Mouse (Mus musculus): ENCODE results near the gene Usp32.

The Usp32 gene

GRCm38 (mm10) chr11:85126257-85127102 is 13.5 kb downstream of the Usp32 start:
- no peak for DNase-seq (ENCODE audit: extremely low spot score, low spot score)

- DNase-seq (ENCODE audit: extremely low spot score, low spot score) = no peak
Observed at GRCm38 (mm10) chr11:85123267-85123992, 16.5 kb downstream of the Usp32 start.

GRCm38 (mm10) chr11:85122073-85122472 is 17.9 kb downstream of the Usp32 start:
- no peak for DNase-seq (ENCODE audit: extremely low spot score, low spot score)

GRCm38 (mm10) chr11:85117160-85117559 is 22.8 kb downstream of the Usp32 start:
- no peak for DNase-seq (ENCODE audit: extremely low spot score, low spot score)

GRCm38 (mm10) chr11:85116084-85116844 is 23.7 kb downstream of the Usp32 start:
- DNase-seq (ENCODE audit: extremely low spot score, low spot score) = no peak

- DNase-seq (ENCODE audit: extremely low spot score, low spot score) = no peak
Observed at GRCm38 (mm10) chr11:85109957-85110356, 30.0 kb downstream of the Usp32 start.

- DNase-seq (ENCODE audit: extremely low spot score, low spot score) = no peak
Observed at GRCm38 (mm10) chr11:85107217-85107616, 32.7 kb downstream of the Usp32 start.

- DNase-seq (ENCODE audit: extremely low spot score, low spot score) = no peak
Observed at GRCm38 (mm10) chr11:85105836-85106235, 34.1 kb downstream of the Usp32 start.

- no peak for DNase-seq (ENCODE audit: extremely low spot score, low spot score)
Observed at GRCm38 (mm10) chr11:85103763-85104162, 36.2 kb downstream of the Usp32 start.

- no peak for DNase-seq (ENCODE audit: extremely low spot score, low spot score)
Observed at GRCm38 (mm10) chr11:85095116-85095515, 44.8 kb downstream of the Usp32 start.

GRCm38 (mm10) chr11:85086253-85086652 is 53.7 kb downstream of the Usp32 start:
- no peak for DNase-seq (ENCODE audit: extremely low spot score, low spot score)

- DNase-seq (ENCODE audit: extremely low spot score, low spot score) = no peak
Observed at GRCm38 (mm10) chr11:85067871-85068270, 72.1 kb downstream of the Usp32 start.

- DNase-seq (ENCODE audit: extremely low spot score, low spot score) = no peak
Observed at GRCm38 (mm10) chr11:85058562-85058961, 81.4 kb downstream of the Usp32 start.

GRCm38 (mm10) chr11:85057544-85057943 is 82.4 kb downstream of the Usp32 start:
- DNase-seq (ENCODE audit: extremely low spot score, low spot score) = no peak

- DNase-seq (ENCODE audit: extremely low spot score, low spot score) = no peak
Observed at GRCm38 (mm10) chr11:85056901-85057300, 83.1 kb downstream of the Usp32 start.

- no peak for DNase-seq (ENCODE audit: extremely low spot score, low spot score)
Observed at GRCm38 (mm10) chr11:85055561-85055960, 84.4 kb downstream of the Usp32 start.

- DNase-seq (ENCODE audit: extremely low spot score, low spot score) = no peak
Observed at GRCm38 (mm10) chr11:85039256-85039655, 100.7 kb downstream of the Usp32 start.

- no peak for DNase-seq (ENCODE audit: extremely low spot score, low spot score)
Observed at GRCm38 (mm10) chr11:85013121-85013520, 126.8 kb downstream of the Usp32 start.

- no peak for DNase-seq (ENCODE audit: extremely low spot score, low spot score)
Observed at GRCm38 (mm10) chr11:85003566-85003965, 136.4 kb downstream of the Usp32 start.

GRCm38 (mm10) chr11:84995241-84995640 is 144.7 kb downstream of the Usp32 start:
- no peak for DNase-seq (ENCODE audit: extremely low spot score, low spot score)

GRCm38 (mm10) chr11:84992996-84993395 is 147.0 kb downstream of the Usp32 start:
- no peak for DNase-seq (ENCODE audit: extremely low spot score, low spot score)
